Mouse (Mus musculus): ENCODE data around the gene Ttc7.

GRCm38 (mm10) chr17:87372189-87372588, 89.5 kb downstream of the Ttc7 start:
- TF ChIP-seq EP300 (IDR thresholded peaks at IDR 0.05; ENCODE audit: low read depth in 1 of 2, low read length in 2 of 2) = no peak
- no peak for TF ChIP-seq RCOR1 (IDR thresholded peaks at IDR 0.05; ENCODE audit: low read depth, low read length)
- no peak for TF ChIP-seq NELFE (IDR thresholded peaks at IDR 0.05; ENCODE audit: low read depth, low read length)

Measured in MEL (cell line).